Mouse (Mus musculus) limb, embryonic 11.5 days (tissue): ENCODE results near the gene Homer1. TPM values are rescaled to one million over a fixed set of nuclear protein-coding genes. Genes with fewer than 3 reads are reported as not detected.
A peak's percentile ranks its signal among the peaks of the same experiment; 100 is the strongest.

Experiments used
- ATAC-seq: fragments of 200-750 bp; cut with Nextera tagmentation; 2 replicates; pipeline ENCODE4 v1.8.0; 2017; ENCODE audit warnings: low read depth; ENCODE audit not compliant: insufficient number of reproducible peaks, low FRiP score, low TSS enrichment
- DNase-seq: peaks from one replicate; pipeline ENCODE4 v3.0.0-alpha.2; 2015; ENCODE audit warnings: low spot score
- H3K27ac ChIP-seq: fragments of 300-500 bp; sonication (generic); replicated peaks from 2 replicates; pipeline ENCODE4 v1.5.1; 2014; ENCODE audit warnings: low read depth, mild to moderate bottlenecking, low read length
- H3K27me3 ChIP-seq: fragments of 300-500 bp; sonication (generic); 2 replicates; pipeline ENCODE4 v1.6.1; 2014; ENCODE audit warnings: mild to moderate bottlenecking, low read length, mixed read lengths; ENCODE audit not compliant: control insufficient read depth, insufficient read depth
- H3K36me3 ChIP-seq: fragments of 300-500 bp; sonication (generic); 2 replicates; pipeline ENCODE4 v1.6.1; 2014; ENCODE audit warnings: mild to moderate bottlenecking, low read length, moderate library complexity, mixed read lengths; ENCODE audit not compliant: control insufficient read depth, insufficient read depth
- H3K4me1 ChIP-seq: fragments of 300-500 bp; sonication (generic); 2 replicates; pipeline ENCODE4 v1.6.1; 2014; ENCODE audit warnings: low read length, mixed read lengths; ENCODE audit not compliant: control insufficient read depth, insufficient read depth
- H3K4me2 ChIP-seq: fragments of 300-500 bp; sonication (generic); 2 replicates; pipeline ENCODE4 v1.6.1; 2014; ENCODE audit warnings: low read depth, mild to moderate bottlenecking, moderate library complexity; ENCODE audit not compliant: severe bottlenecking
- H3K4me3 ChIP-seq: fragments of 300-500 bp; sonication (generic); 2 replicates; pipeline ENCODE4 v1.5.1; 2014; ENCODE audit warnings: low read depth, low read length
- H3K9ac ChIP-seq: fragments of 300-500 bp; sonication (generic); 2 replicates; pipeline ENCODE4 v1.6.1; 2014; ENCODE audit warnings: mild to moderate bottlenecking, low read length
- H3K9me3 ChIP-seq: fragments of 300-500 bp; sonication (generic); 2 replicates; pipeline ENCODE4 v1.6.1; 2016; ENCODE audit warnings: low read length; ENCODE audit not compliant: control insufficient read depth
- WGBS: fragments of 180-500 bp; shearing (Covaris S2); extraction: QIAGEN DNeasy Blood & Tissue Kit; methylation state at CpG from one replicate; pipeline ENCODE4 v1.1.7; 2014; 5-methylcytosine and 5-hydroxymethylcytosine counted together
- polyA plus RNA-seq: library from polyadenylated mRNA; unstranded; fragments of >200 nt; fragmentation: Nextera tagmentation; extraction: Ambion mirVana; gene quantifications from 2 replicates; pipeline ENCODE4 v1.2.1, GENCODE M21; 2014

Homer1 gene
- polyA plus RNA-seq, 1 experiment from 2014 or later = 13.7 TPM

GRCm38 (mm10) chr13:93344395-93344794, 45.0 kb downstream of the Homer1 start:
- Histone ChIP-seq H3K4me3 (no peak overlapping the region), H3K9me3 (no peaks in the 10 kb centered on the region), H3K27me3 (no peaks in the 10 kb centered on the region), H3K9ac (no peak overlapping the region), H3K36me3 (no peaks in the 10 kb centered on the region), H3K4me2 (no peak overlapping the region), H3K4me1 (no peaks in the 10 kb centered on the region), H3K27ac (no peak overlapping the region)
- ATAC-seq = no peak
- WGBS = 96% methylated on average over 1 of the region's 1 CpGs
- DNase-seq = no peak

- no peaks in the 10 kb centered on the region for H3K4me1 ChIP-seq
- DNase-seq (no peak), ATAC-seq (no peak)
- no peaks in the 10 kb centered on the region for H3K36me3 ChIP-seq
- H3K27ac ChIP-seq = no peak overlapping the region
- no peak overlapping the region for H3K4me3 ChIP-seq
- 69% methylated on average over 3 of the region's 3 CpGs for WGBS
- H3K9me3 ChIP-seq = no peaks in the 10 kb centered on the region
- no peak overlapping the region for H3K9ac ChIP-seq
- no peaks in the 10 kb centered on the region for H3K27me3 ChIP-seq
- no peak overlapping the region for H3K4me2 ChIP-seq
Observed at GRCm38 (mm10) chr13:93345854-93346253, 46.4 kb downstream of the Homer1 start.

DNA sequence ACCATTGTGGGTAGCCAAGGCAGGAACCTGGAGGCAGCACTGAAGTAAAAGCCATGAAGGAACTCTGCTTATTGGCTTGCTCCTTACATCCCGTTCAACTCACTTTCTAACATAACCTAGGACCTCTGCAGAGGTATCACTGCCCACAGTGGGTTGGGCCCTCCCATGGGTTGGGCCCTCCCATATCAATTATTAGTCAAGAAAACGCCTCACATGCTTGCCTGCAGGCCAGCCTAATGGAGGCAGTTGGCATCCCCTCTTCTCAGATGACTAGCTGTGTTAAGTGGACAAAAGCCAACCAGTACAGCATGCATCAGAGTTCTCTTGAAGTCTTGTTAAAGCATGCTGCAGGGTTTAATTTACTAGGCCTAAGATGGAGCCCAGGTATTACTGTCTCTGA, 52.6 kb downstream of the Homer1 start:
- no peak overlapping the region for H3K4me2 ChIP-seq
- no peak for DNase-seq
- no peak overlapping the region for H3K4me3 ChIP-seq
- no peak overlapping the region for H3K9ac ChIP-seq
- no peaks in the 10 kb centered on the region for H3K4me1 ChIP-seq
- no peak for ATAC-seq
- H3K9me3 ChIP-seq = no peaks in the 10 kb centered on the region
- H3K27ac ChIP-seq = no peak overlapping the region
- H3K27me3 ChIP-seq = no peaks in the 10 kb centered on the region
- whole genome bisulfite sequencing = 70% methylated on average over 2 of the region's 2 CpGs
- no peaks in the 10 kb centered on the region for H3K36me3 ChIP-seq

- Histone ChIP-seq H3K4me1 (no peaks in the 10 kb centered on the region), H3K9me3 (no peaks in the 10 kb centered on the region), H3K4me3 (no peak overlapping the region), H3K9ac (no peak overlapping the region), H3K27me3 (no peaks in the 10 kb centered on the region), H3K4me2 (no peak overlapping the region), H3K36me3 (no peaks in the 10 kb centered on the region), H3K27ac (no peak overlapping the region)
- DNase-seq = no peak
- ATAC-seq = 0 out of 2 replicates have a peak, but pooled peaks have one; percentile 6
- 48% methylated on average over 7 of the region's 7 CpGs for WGBS
Observed at GRCm38 (mm10) chr13:93354420-93355278, 55.2 kb downstream of the Homer1 start.

DNA sequence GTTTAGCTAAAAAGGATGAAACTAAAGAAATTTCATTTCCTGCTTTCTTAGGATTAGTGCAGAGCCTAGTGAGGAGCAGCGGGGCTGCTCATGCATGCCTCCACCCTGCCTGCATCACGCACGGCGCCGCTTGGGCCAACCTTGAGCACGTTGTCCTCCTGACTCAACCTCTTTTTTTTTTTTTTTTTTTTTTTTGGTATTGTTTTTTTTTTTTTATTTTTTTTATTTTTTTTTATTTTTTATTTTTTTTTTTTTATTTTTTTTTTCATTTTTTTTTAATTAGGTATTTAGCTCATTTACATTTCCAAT, 55.8 kb downstream of the Homer1 start:
- Histone ChIP-seq H3K4me2 (no peak overlapping the region), H3K36me3 (no peaks in the 10 kb centered on the region), H3K9me3 (no peaks in the 10 kb centered on the region), H3K9ac (no peak overlapping the region), H3K4me3 (no peak overlapping the region), H3K27ac (no peak overlapping the region), H3K4me1 (no peaks in the 10 kb centered on the region), H3K27me3 (no peaks in the 10 kb centered on the region)
- DNase-seq (peak; percentile 34), ATAC-seq (no peak)
- 79% methylated on average over 6 of the region's 6 CpGs for WGBS

DNA sequence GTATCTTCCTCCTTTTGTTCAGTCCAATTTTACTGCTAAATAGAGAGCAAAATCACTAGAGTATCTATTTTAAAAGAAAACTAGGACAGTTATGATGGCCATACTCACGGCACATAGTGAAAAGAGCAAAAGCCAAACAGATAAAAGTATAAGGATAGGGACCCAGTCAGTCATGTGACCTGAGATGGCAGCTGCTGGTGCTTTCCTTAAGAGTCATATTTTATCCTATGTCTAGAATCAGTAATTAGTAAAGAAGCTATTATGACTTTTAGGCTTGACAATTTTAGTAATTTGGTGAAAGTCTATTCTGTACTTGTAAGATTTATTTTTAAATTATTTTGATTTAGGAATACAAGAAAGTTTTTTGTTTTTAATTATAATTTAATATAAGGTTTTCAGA, 59.1 kb downstream of the Homer1 start:
- ATAC-seq = no peak
- Histone ChIP-seq H3K4me3 (no peak overlapping the region), H3K4me1 (no peaks in the 10 kb centered on the region), H3K27me3 (no peaks in the 10 kb centered on the region), H3K27ac (no peak overlapping the region), H3K36me3 (no peaks in the 10 kb centered on the region), H3K4me2 (no peak overlapping the region), H3K9me3 (no peaks in the 10 kb centered on the region), H3K9ac (no peak overlapping the region)
- no peak for DNase-seq
- WGBS = 93% methylated on average over 1 of the region's 1 CpGs

- H3K9ac ChIP-seq = no peak overlapping the region
- ATAC-seq = no peak
- H3K4me1 ChIP-seq = no peaks in the 10 kb centered on the region
- 90% methylated on average over 5 of the region's 5 CpGs for WGBS
- H3K4me2 ChIP-seq = no peak overlapping the region
- DNase-seq = no peak
- H3K9me3 ChIP-seq = no peaks in the 10 kb centered on the region
- H3K27me3 ChIP-seq = no peaks in the 10 kb centered on the region
- H3K4me3 ChIP-seq = no peak overlapping the region
- no peaks in the 10 kb centered on the region for H3K36me3 ChIP-seq
- no peak overlapping the region for H3K27ac ChIP-seq
Observed at GRCm38 (mm10) chr13:93367555-93367954, 68.1 kb downstream of the Homer1 start.

DNA sequence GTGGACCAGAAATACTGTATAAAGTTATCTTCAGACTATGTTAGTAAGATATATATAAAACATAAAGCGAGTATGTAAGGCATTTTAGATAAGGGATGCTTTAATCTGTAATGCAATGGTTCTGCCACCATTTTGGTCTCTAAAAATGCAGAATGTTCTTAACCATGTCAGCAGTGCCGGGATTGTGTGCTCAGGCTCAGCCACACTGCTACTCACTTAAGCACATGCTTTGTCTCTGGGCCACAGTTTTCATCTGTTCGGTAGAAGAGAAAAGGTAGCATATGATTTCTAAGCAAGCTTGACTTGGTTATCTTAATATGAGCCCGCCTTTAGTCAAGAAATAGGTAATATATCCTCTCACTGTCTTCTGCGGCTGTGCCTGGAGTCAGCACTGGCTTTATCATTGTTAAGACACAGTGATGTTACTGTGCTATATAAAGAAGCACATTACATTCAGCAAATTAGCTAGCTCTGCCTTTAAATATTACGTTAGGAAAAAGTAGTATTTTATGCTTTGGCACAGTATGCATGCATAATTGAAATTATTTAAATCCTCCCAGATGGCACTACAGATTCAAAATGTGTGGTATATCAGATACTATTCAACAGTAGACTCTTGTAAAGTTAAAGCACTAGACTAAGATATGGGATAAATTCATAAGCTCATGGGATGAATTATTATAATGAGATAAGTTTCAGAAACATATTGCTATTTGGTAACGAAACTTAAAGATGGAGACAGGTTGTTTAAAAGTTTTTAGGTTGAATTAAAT, 69.6 kb downstream of the Homer1 start:
- no peak overlapping the region for H3K9ac ChIP-seq
- no peak overlapping the region for H3K4me3 ChIP-seq
- ATAC-seq = no peak
- WGBS = 94% methylated on average over 7 of the region's 7 CpGs
- H3K9me3 ChIP-seq = no peaks in the 10 kb centered on the region
- no peak overlapping the region for H3K27ac ChIP-seq
- no peaks in the 10 kb centered on the region for H3K4me1 ChIP-seq
- no peaks in the 10 kb centered on the region for H3K36me3 ChIP-seq
- H3K27me3 ChIP-seq = no peaks in the 10 kb centered on the region
- no peak overlapping the region for H3K4me2 ChIP-seq
- no peak for DNase-seq
